Mouse (Mus musculus) cerebellum, adult 2 months (tissue): ENCODE results near the gene Clic5. TPM values are rescaled to one million over a fixed set of nuclear protein-coding genes. Genes with fewer than 3 reads are reported as not detected.

Experiments used
- DNase-seq, 2 experiments: peaks; one replicate each; pipeline ENCODE4 v3.0.0; 2021
- H3K27ac ChIP-seq: fragments of 200-500 bp; 2 replicates; pipeline ENCODE4 v1.5.1; 2012; ENCODE audit warnings: low read length, control low read depth, inconsistent platforms; ENCODE audit not compliant: insufficient read depth
- H3K27me3 ChIP-seq: fragments of 200-500 bp; 2 replicates; pipeline ENCODE4 v1.6.1; 2012; ENCODE audit warnings: inconsistent platforms, mild to moderate bottlenecking, low read length, moderate library complexity; ENCODE audit not compliant: control insufficient read depth, insufficient read depth
- H3K4me1 ChIP-seq: fragments of 200-500 bp; 2 replicates; pipeline ENCODE4 v1.6.1; 2011; ENCODE audit warnings: low read length; ENCODE audit not compliant: control insufficient read depth, insufficient read depth
- H3K4me3 ChIP-seq: fragments of 200-500 bp; replicated peaks from 2 replicates; pipeline ENCODE3; 2011; ENCODE audit warnings: mild to moderate bottlenecking, low read depth, low read length, control low read depth; ENCODE audit not compliant: insufficient read depth
- CTCF ChIP-seq: fragments of 200-500 bp; IDR thresholded peaks from 2 replicates; pipeline ENCODE4 v1.5.1; 2011; ENCODE audit warnings: low read depth, mild to moderate bottlenecking, control low read depth, low read length, moderate library complexity, borderline replicate concordance; ENCODE audit not compliant: insufficient read depth
- POLR2A ChIP-seq: fragments of 200-500 bp; IDR thresholded peaks from 2 replicates; pipeline ENCODE4 v1.6.1; 2011; ENCODE audit warnings: low read length, control low read depth, borderline replicate concordance; ENCODE audit not compliant: insufficient read depth
- WGBS: fragments of 180-500 bp; shearing (Covaris S2); methylation state at CpG from one replicate; pipeline ENCODE4 v1.1.7; 2018; 5-methylcytosine and 5-hydroxymethylcytosine counted together
- polyA plus RNA-seq: library from polyadenylated mRNA; depleted of rRNA; stranded (reverse); fragments of >200 nt; gene quantifications from 2 replicates; pipeline ENCODE4 v1.2.3, GENCODE M21; 2012

The Clic5 gene
- polyA plus RNA-seq, 1 experiment = 2.7 TPM

- WGBS = 93% methylated on average over 5 of the region's 5 CpGs
- no peaks in the 10 kb centered on the region for H3K27me3 ChIP-seq
- H3K27ac ChIP-seq = no peak overlapping the region
- no peak overlapping the region for H3K4me3 ChIP-seq
- TF ChIP-seq POLR2A (no peak), CTCF (no peak)
- no peak for DNase-seq
- H3K4me1 ChIP-seq = no peaks in the 10 kb centered on the region
Observed at GRCm38 (mm10) chr17:44202952-44203351, 14.6 kb downstream of the Clic5 start.

- WGBS = 76% methylated on average over 1 of the region's 1 CpGs
- Histone ChIP-seq H3K4me1 (no peaks in the 10 kb centered on the region), H3K27ac (no peak overlapping the region), H3K27me3 (no peaks in the 10 kb centered on the region), H3K4me3 (no peak overlapping the region)
- no peak for DNase-seq
- TF ChIP-seq CTCF (no peak), POLR2A (no peak)
Observed at GRCm38 (mm10) chr17:44204787-44205186, 16.4 kb downstream of the Clic5 start.

- Histone ChIP-seq H3K27ac (no peak overlapping the region), H3K4me3 (no peak overlapping the region), H3K27me3 (no peaks in the 10 kb centered on the region), H3K4me1 (no peaks in the 10 kb centered on the region)
- no peak for TF ChIP-seq CTCF
- no peak for TF ChIP-seq POLR2A
- 80% methylated on average over 3 of the region's 3 CpGs for WGBS
- DNase-seq = no peak
Observed at GRCm38 (mm10) chr17:44205562-44205961, 17.2 kb downstream of the Clic5 start.

GRCm38 (mm10) chr17:44208900-44209299 lies 20.5 kb downstream of the Clic5 start:
- Histone ChIP-seq H3K27me3 (no peaks in the 10 kb centered on the region), H3K27ac (no peak overlapping the region), H3K4me1 (no peaks in the 10 kb centered on the region), H3K4me3 (no peak overlapping the region)
- TF ChIP-seq CTCF (no peak), POLR2A (no peak)
- WGBS = 83% methylated on average over 4 of the region's 4 CpGs
- DNase-seq = no peak

- 91% methylated on average over 5 of the region's 5 CpGs for WGBS
- Histone ChIP-seq H3K27me3 (no peaks in the 10 kb centered on the region), H3K27ac (no peak overlapping the region), H3K4me3 (no peak overlapping the region), H3K4me1 (no peaks in the 10 kb centered on the region)
- no peak for TF ChIP-seq POLR2A
- DNase-seq = no peak
Observed at GRCm38 (mm10) chr17:44212960-44213619, 24.7 kb downstream of the Clic5 start.

- no peaks in the 10 kb centered on the region for H3K4me1 ChIP-seq
- no peak overlapping the region for H3K27ac ChIP-seq
- no peaks in the 10 kb centered on the region for H3K27me3 ChIP-seq
- no peak for TF ChIP-seq POLR2A
- TF ChIP-seq CTCF = no peak
- WGBS = 86% methylated on average over 9 of the region's 9 CpGs
- no peak for DNase-seq
- H3K4me3 ChIP-seq = no peak overlapping the region
Observed at GRCm38 (mm10) chr17:44215196-44215799, 26.9 kb downstream of the Clic5 start.

- no peak overlapping the region for H3K4me3 ChIP-seq
- DNase-seq = no peak
- no peak for TF ChIP-seq CTCF
- TF ChIP-seq POLR2A = no peak
- H3K27me3 ChIP-seq = no peaks in the 10 kb centered on the region
- no peaks in the 10 kb centered on the region for H3K4me1 ChIP-seq
- H3K27ac ChIP-seq = no peak overlapping the region
- WGBS = 96% methylated on average over 2 of the region's 2 CpGs
Observed at GRCm38 (mm10) chr17:44217185-44217584, 28.8 kb downstream of the Clic5 start.

- no peak for TF ChIP-seq CTCF
- no peak for TF ChIP-seq POLR2A
- 81% methylated on average over 2 of the region's 2 CpGs for WGBS
Observed at GRCm38 (mm10) chr17:44219943-44220342, 31.6 kb downstream of the Clic5 start.

More at GRCm38 (mm10) chr17:44219943-44220342, 31.6 kb downstream of the Clic5 start:
- no peaks in the 10 kb centered on the region for H3K27me3 ChIP-seq
- H3K4me3 ChIP-seq = no peak overlapping the region
- no peaks in the 10 kb centered on the region for H3K4me1 ChIP-seq
- no peak for DNase-seq
- no peak overlapping the region for H3K27ac ChIP-seq
